Mouse (Mus musculus) embryonic fibroblast, embryonic 13.5 days (primary cell): ENCODE data around the gene Col25a1.

ENCODE experiments used
- CTCF ChIP-seq: IDR thresholded peaks from 2 replicates; pipeline ENCODE4 v1.5.1; 2011; ENCODE audit warnings: mild to moderate bottlenecking, control low read depth, low read length, moderate library complexity, borderline replicate concordance; ENCODE audit not compliant: insufficient read depth
- POLR2A ChIP-seq: IDR thresholded peaks from 2 replicates; pipeline ENCODE4 v1.6.1; 2011; ENCODE audit warnings: low read depth, mild to moderate bottlenecking, control low read depth, low read length, moderate library complexity

GRCm38 (mm10) chr3:130494192-130494591 is 362.9 kb downstream of the Col25a1 start:
- no peak for TF ChIP-seq CTCF
- no peak for TF ChIP-seq POLR2A
